Mouse (Mus musculus) hindbrain, embryonic 11.5 days (tissue): ENCODE data around the gene Tmem214. TPM values are rescaled to one million over a fixed set of nuclear protein-coding genes. Genes with fewer than 3 reads are reported as not detected.

Source experiments
- ATAC-seq: fragments of 200-750 bp; cut with Nextera tagmentation; 2 replicates; pipeline ENCODE4 v1.8.0; 2017; ENCODE audit warnings: mild to moderate bottlenecking, moderate TSS enrichment, moderate library complexity; ENCODE audit not compliant: low FRiP score
- DNase-seq: peaks from one replicate; pipeline ENCODE4 v3.0.0-alpha.2; 2015; ENCODE audit warnings: low spot score
- H3K27ac ChIP-seq: fragments of 300-500 bp; sonication (generic); 2 replicates; pipeline ENCODE4 v1.5.1; 2014; ENCODE audit warnings: mild to moderate bottlenecking, low read depth, low read length
- H3K27me3 ChIP-seq: fragments of 300-500 bp; sonication (generic); 2 replicates; pipeline ENCODE4 v1.6.1; 2014; ENCODE audit warnings: mild to moderate bottlenecking, low read length, moderate library complexity, mixed read lengths; ENCODE audit not compliant: control insufficient read depth, insufficient read depth
- H3K36me3 ChIP-seq: fragments of 300-500 bp; sonication (generic); 2 replicates; pipeline ENCODE4 v1.6.1; 2014; ENCODE audit warnings: mild to moderate bottlenecking, low read length, moderate library complexity, mixed read lengths; ENCODE audit not compliant: control insufficient read depth, insufficient read depth
- H3K4me1 ChIP-seq: fragments of 300-500 bp; sonication (generic); replicated peaks from 2 replicates; pipeline ENCODE4 v1.6.1; 2014; ENCODE audit warnings: low read length, mixed read lengths; ENCODE audit not compliant: control insufficient read depth, insufficient read depth
- H3K4me2 ChIP-seq: fragments of 300-500 bp; sonication (generic); replicated peaks from 2 replicates; pipeline ENCODE4 v1.6.1; 2014; ENCODE audit warnings: mild to moderate bottlenecking, low read depth, low read length
- H3K4me3 ChIP-seq: fragments of 300-500 bp; sonication (generic); 2 replicates; pipeline ENCODE4 v1.5.1; 2014; ENCODE audit warnings: low read depth, low read length
- H3K9ac ChIP-seq: fragments of 300-500 bp; sonication (generic); 2 replicates; pipeline ENCODE4 v1.6.1; 2014; ENCODE audit warnings: low read depth, low read length
- H3K9me3 ChIP-seq: fragments of 300-500 bp; sonication (generic); 2 replicates; pipeline ENCODE4 v1.6.1; 2016; ENCODE audit warnings: low read length; ENCODE audit not compliant: control insufficient read depth
- WGBS: fragments of 180-500 bp; shearing (Covaris S2); extraction: QIAGEN DNeasy Blood & Tissue Kit; methylation state at CpG from one replicate; pipeline ENCODE4 v1.1.7; 2014; 5-methylcytosine and 5-hydroxymethylcytosine counted together
- polyA plus RNA-seq: library from polyadenylated mRNA; unstranded; fragments of >200 nt; fragmentation: Nextera tagmentation; extraction: Ambion mirVana; gene quantifications from 2 replicates; pipeline ENCODE4 v1.2.1, GENCODE M21; 2014

Gene Tmem214
- polyA plus RNA-seq, 1 experiment from 2014 or later = 37.1 TPM

GRCm38 (mm10) chr5:30908426-30909299 lies 40.9 kb downstream of the Tmem214 start:
- peaks cover 7% of the 10 kb centered on the region; the same call in 1 of the 2 replicates for H3K4me1 ChIP-seq
- no peaks in the 10 kb centered on the region for H3K9me3 ChIP-seq
- H3K36me3 ChIP-seq = no peaks in the 10 kb centered on the region
- H3K27me3 ChIP-seq = no peaks in the 10 kb centered on the region
- peak overlapping the region; percentile 87; the same call in 1 of the 2 replicates for H3K27ac ChIP-seq
- ATAC-seq = no peak
- peak overlapping the region; percentile 67 for H3K4me3 ChIP-seq
- peak; percentile 23 for DNase-seq
- 49% methylated on average over 13 of the region's 13 CpGs for WGBS
- peak overlapping the region; percentile 79 for H3K9ac ChIP-seq
- peak overlapping the region; percentile 91 for H3K4me2 ChIP-seq

GRCm38 (mm10) chr5:30909300-30909659 lies 41.5 kb downstream of the Tmem214 start:
- ATAC-seq (no peak), DNase-seq (no peak)
- WGBS = 51% methylated on average over 7 of the region's 7 CpGs
- peaks cover 7% of the 10 kb centered on the region; the same call in 1 of the 2 replicates for H3K4me1 ChIP-seq
- no peaks in the 10 kb centered on the region for H3K27me3 ChIP-seq
- H3K36me3 ChIP-seq = no peaks in the 10 kb centered on the region
- H3K9me3 ChIP-seq = no peaks in the 10 kb centered on the region
- no peak overlapping the region for H3K4me2 ChIP-seq
- no peak overlapping the region for H3K9ac ChIP-seq
- no peak overlapping the region for H3K4me3 ChIP-seq
- 0 out of 2 replicates have a peak overlapping the region, but pooled peaks have one; percentile 47 for H3K27ac ChIP-seq

- no peak overlapping the region for H3K4me2 ChIP-seq
- peaks cover 7% of the 10 kb centered on the region; the same call in 1 of the 2 replicates for H3K4me1 ChIP-seq
- no peaks in the 10 kb centered on the region for H3K9me3 ChIP-seq
- no peak overlapping the region for H3K9ac ChIP-seq
- ATAC-seq (no peak), DNase-seq (no peak)
- H3K36me3 ChIP-seq = no peaks in the 10 kb centered on the region
- no peaks in the 10 kb centered on the region for H3K27me3 ChIP-seq
- no peak overlapping the region for H3K4me3 ChIP-seq
- 84% methylated on average over 7 of the region's 7 CpGs for WGBS
- no peak overlapping the region for H3K27ac ChIP-seq
Measured at GRCm38 (mm10) chr5:30909863-30910262, 42.1 kb downstream of the Tmem214 start.

- Histone ChIP-seq H3K9me3 (no peaks in the 10 kb centered on the region), H3K4me1 (peaks cover 7% of the 10 kb centered on the region; the same call in 1 of the 2 replicates), H3K4me3 (no peak overlapping the region), H3K27ac (no peak overlapping the region), H3K27me3 (no peaks in the 10 kb centered on the region), H3K36me3 (no peaks in the 10 kb centered on the region), H3K9ac (no peak overlapping the region), H3K4me2 (no peak overlapping the region)
- DNase-seq (no peak), ATAC-seq (no peak)
Measured at GRCm38 (mm10) chr5:30910481-30910880, 42.7 kb downstream of the Tmem214 start.

GRCm38 (mm10) chr5:30912156-30912555 lies 44.3 kb downstream of the Tmem214 start:
- Histone ChIP-seq H3K4me2 (no peak overlapping the region), H3K4me3 (no peak overlapping the region), H3K4me1 (peaks cover 7% of the 10 kb centered on the region; the same call in 1 of the 2 replicates), H3K27ac (peak overlapping the region; percentile 84), H3K9me3 (no peaks in the 10 kb centered on the region), H3K36me3 (no peaks in the 10 kb centered on the region), H3K9ac (peak overlapping the region; percentile 19; the same call in 1 of the 2 replicates), H3K27me3 (no peaks in the 10 kb centered on the region)
- 71% methylated on average over 5 of the region's 5 CpGs for WGBS
- DNase-seq = no peak
- ATAC-seq = no peak

- peak within 1 kb of the TSS; percentile 49; the same call in 1 of the 2 replicates for H3K9ac ChIP-seq
- no peaks in the 10 kb centered on the region for H3K36me3 ChIP-seq
- peaks cover 2% of the 10 kb centered on the region; the same call in 1 of the 2 replicates for H3K4me1 ChIP-seq
- DNase-seq (peak; percentile 73), ATAC-seq (peak; percentile 31; the same call in 1 of the 2 replicates)
- 25% methylated on average over 13 of the region's 13 CpGs for WGBS
- peak within 1 kb of the TSS; percentile 84 for H3K27ac ChIP-seq
- no peaks in the 10 kb centered on the region for H3K9me3 ChIP-seq
- no peaks in the 10 kb centered on the region for H3K27me3 ChIP-seq
- H3K4me3 ChIP-seq = peak within 1 kb of the TSS; percentile 28
- peak within 1 kb of the TSS; percentile 24 for H3K4me2 ChIP-seq
Measured at GRCm38 (mm10) chr5:30913060-30913841, 45.4 kb downstream of the Tmem214 start, which contains the start of gene Emilin1. TSS of gene Emilin1 (plus strand) at chr5:30913402.

- peak; percentile 17 for DNase-seq
- Histone ChIP-seq H3K4me1 (peaks cover 2% of the 10 kb centered on the region; the same call in 1 of the 2 replicates), H3K36me3 (no peaks in the 10 kb centered on the region), H3K9ac (peak overlapping the region; percentile 49; the same call in 1 of the 2 replicates), H3K4me3 (peak overlapping the region; percentile 28), H3K4me2 (peak overlapping the region; percentile 24), H3K27me3 (no peaks in the 10 kb centered on the region), H3K9me3 (no peaks in the 10 kb centered on the region), H3K27ac (peak overlapping the region; percentile 84; the same call in 1 of the 2 replicates)
- ATAC-seq = no peak
- WGBS = 63% methylated on average over 7 of the region's 7 CpGs
Measured at GRCm38 (mm10) chr5:30914101-30914635, 46.4 kb downstream of the Tmem214 start.

GRCm38 (mm10) chr5:30914849-30915248 lies 47.0 kb downstream of the Tmem214 start:
- 69% methylated on average over 6 of the region's 6 CpGs for WGBS
- H3K4me1 ChIP-seq = peaks cover 2% of the 10 kb centered on the region; the same call in 1 of the 2 replicates
- H3K4me3 ChIP-seq = peak overlapping the region; percentile 28
- no peak for DNase-seq
- H3K27ac ChIP-seq = no peak overlapping the region
- peak overlapping the region; percentile 24 for H3K4me2 ChIP-seq
- no peaks in the 10 kb centered on the region for H3K9me3 ChIP-seq
- ATAC-seq = no peak
- H3K36me3 ChIP-seq = no peaks in the 10 kb centered on the region
- H3K27me3 ChIP-seq = no peaks in the 10 kb centered on the region
- no peak overlapping the region for H3K9ac ChIP-seq
